Mouse (Mus musculus): ENCODE data around the gene Qk. TPM values are rescaled to one million over a fixed set of nuclear protein-coding genes. Genes with fewer than 3 reads are reported as not detected.

The Qk gene
- 43.7 and 49.3 TPM in 2 replicates for polyA plus RNA-seq (2014; fragmentation: Nextera tagmentation; extraction: Ambion mirVana)

GRCm38 (mm10) chr17:10319685-10320455 is at the start of gene Qk:
Gene Qk, minus strand, starts transcription at chr17:10319854.
- Histone ChIP-seq H3K9me3 (ENCODE audit: control insufficient read depth, low read length) (no peaks in the 10 kb centered on the region), H3K36me3 (ENCODE audit: control insufficient read depth, insufficient read depth, low read length) (no peaks in the 10 kb centered on the region), H3K27ac (ENCODE audit: low read depth, low read length) (peak within 1 kb of the TSS; percentile 98), H3K27me3 (ENCODE audit: control insufficient read depth, insufficient read depth, low read length) (no peaks in the 10 kb centered on the region), H3K4me2 (replicated peaks; ENCODE audit: low read depth, low read length) (peak within 1 kb of the TSS; percentile 61), H3K4me1 (ENCODE audit: control insufficient read depth, insufficient read depth, low read length) (peaks cover 24% of the 10 kb centered on the region; the same call in 1 of the 2 replicates), H3K9ac (ENCODE audit: low read depth, low read length) (peak within 1 kb of the TSS; percentile 98), H3K4me3 (ENCODE audit: low read length) (peak within 1 kb of the TSS; percentile 70)
- under 1% methylated on average over 72 of the region's 86 CpGs for WGBS
- peak; percentile 78 for ATAC-seq (ENCODE audit: low FRiP score, low TSS enrichment)

- no peak for ATAC-seq (ENCODE audit: low FRiP score, low TSS enrichment)
- WGBS, result 66% methylated on average over 5 of the region's 5 CpGs
- H3K27ac ChIP-seq (ENCODE audit: low read depth, low read length), result no peak overlapping the region
Measured at GRCm38 (mm10) chr17:10367044-10367443, 47.4 kb upstream of the Qk start.

GRCm38 (mm10) chr17:10366577-10366976 is 46.9 kb upstream of the Qk start:
- ATAC-seq (ENCODE audit: low FRiP score, low TSS enrichment), result no peak
- no peak overlapping the region for H3K4me3 ChIP-seq (ENCODE audit: low read length)
- H3K4me1 ChIP-seq (ENCODE audit: control insufficient read depth, insufficient read depth, low read length), result no peaks in the 10 kb centered on the region
- H3K27ac ChIP-seq (ENCODE audit: low read depth, low read length), result no peak overlapping the region
- no peaks in the 10 kb centered on the region for H3K9me3 ChIP-seq (ENCODE audit: control insufficient read depth, low read length)
- no peak overlapping the region for H3K9ac ChIP-seq (ENCODE audit: low read depth, low read length)
- no peaks in the 10 kb centered on the region for H3K36me3 ChIP-seq (ENCODE audit: control insufficient read depth, insufficient read depth, low read length)
- 90% methylated on average over 4 of the region's 4 CpGs for WGBS
- H3K4me2 ChIP-seq (replicated peaks; ENCODE audit: low read depth, low read length), result no peak overlapping the region
- H3K27me3 ChIP-seq (ENCODE audit: control insufficient read depth, insufficient read depth, low read length), result no peaks in the 10 kb centered on the region

More at GRCm38 (mm10) chr17:10367044-10367443, 47.4 kb upstream of the Qk start:
- Histone ChIP-seq H3K9ac (ENCODE audit: low read depth, low read length) (no peak overlapping the region), H3K27me3 (ENCODE audit: control insufficient read depth, insufficient read depth, low read length) (no peaks in the 10 kb centered on the region), H3K4me3 (ENCODE audit: low read length) (no peak overlapping the region), H3K36me3 (ENCODE audit: control insufficient read depth, insufficient read depth, low read length) (no peaks in the 10 kb centered on the region), H3K9me3 (ENCODE audit: control insufficient read depth, low read length) (no peaks in the 10 kb centered on the region), H3K4me1 (ENCODE audit: control insufficient read depth, insufficient read depth, low read length) (no peaks in the 10 kb centered on the region), H3K4me2 (replicated peaks; ENCODE audit: low read depth, low read length) (no peak overlapping the region)

- 69% methylated on average over 13 of the region's 13 CpGs for WGBS
- ATAC-seq (ENCODE audit: low FRiP score, low TSS enrichment), result no peak
- H3K9ac ChIP-seq (ENCODE audit: low read depth, low read length), result no peak overlapping the region
- H3K27ac ChIP-seq (ENCODE audit: low read depth, low read length), result no peak overlapping the region
- no peaks in the 10 kb centered on the region for H3K27me3 ChIP-seq (ENCODE audit: control insufficient read depth, insufficient read depth, low read length)
- no peak overlapping the region for H3K4me2 ChIP-seq (replicated peaks; ENCODE audit: low read depth, low read length)
- no peaks in the 10 kb centered on the region for H3K9me3 ChIP-seq (ENCODE audit: control insufficient read depth, low read length)
- H3K4me1 ChIP-seq (ENCODE audit: control insufficient read depth, insufficient read depth, low read length), result no peaks in the 10 kb centered on the region
- no peaks in the 10 kb centered on the region for H3K36me3 ChIP-seq (ENCODE audit: control insufficient read depth, insufficient read depth, low read length)
- H3K4me3 ChIP-seq (ENCODE audit: low read length), result no peak overlapping the region
Measured at GRCm38 (mm10) chr17:10365501-10366482, 46.1 kb upstream of the Qk start.

- Histone ChIP-seq H3K9me3 (ENCODE audit: control insufficient read depth, low read length) (no peaks in the 10 kb centered on the region), H3K27me3 (ENCODE audit: control insufficient read depth, insufficient read depth, low read length) (no peaks in the 10 kb centered on the region), H3K4me1 (ENCODE audit: control insufficient read depth, insufficient read depth, low read length) (no peaks in the 10 kb centered on the region), H3K36me3 (ENCODE audit: control insufficient read depth, insufficient read depth, low read length) (no peaks in the 10 kb centered on the region), H3K9ac (ENCODE audit: low read depth, low read length) (no peak overlapping the region), H3K27ac (ENCODE audit: low read depth, low read length) (no peak overlapping the region), H3K4me3 (ENCODE audit: low read length) (no peak overlapping the region), H3K4me2 (replicated peaks; ENCODE audit: low read depth, low read length) (no peak overlapping the region)
- 95% methylated on average over 3 of the region's 3 CpGs for WGBS
- no peak for ATAC-seq (ENCODE audit: low FRiP score, low TSS enrichment)
Measured at GRCm38 (mm10) chr17:10363151-10363550, 43.5 kb upstream of the Qk start.

- 91% methylated on average over 7 of the region's 7 CpGs for WGBS
- Histone ChIP-seq H3K4me1 (ENCODE audit: control insufficient read depth, insufficient read depth, low read length) (no peaks in the 10 kb centered on the region), H3K4me3 (ENCODE audit: low read length) (no peak overlapping the region), H3K27ac (ENCODE audit: low read depth, low read length) (no peak overlapping the region), H3K27me3 (ENCODE audit: control insufficient read depth, insufficient read depth, low read length) (no peaks in the 10 kb centered on the region), H3K9ac (ENCODE audit: low read depth, low read length) (no peak overlapping the region), H3K4me2 (replicated peaks; ENCODE audit: low read depth, low read length) (no peak overlapping the region), H3K9me3 (ENCODE audit: control insufficient read depth, low read length) (no peaks in the 10 kb centered on the region), H3K36me3 (ENCODE audit: control insufficient read depth, insufficient read depth, low read length) (no peaks in the 10 kb centered on the region)
- no peak for ATAC-seq (ENCODE audit: low FRiP score, low TSS enrichment)
Measured at GRCm38 (mm10) chr17:10361882-10362291, 42.2 kb upstream of the Qk start.

GRCm38 (mm10) chr17:10360738-10361137 is 41.1 kb upstream of the Qk start:
- Histone ChIP-seq H3K27me3 (ENCODE audit: control insufficient read depth, insufficient read depth, low read length) (no peaks in the 10 kb centered on the region), H3K4me1 (ENCODE audit: control insufficient read depth, insufficient read depth, low read length) (peaks cover 6% of the 10 kb centered on the region; the same call in 1 of the 2 replicates), H3K27ac (ENCODE audit: low read depth, low read length) (no peak overlapping the region), H3K9ac (ENCODE audit: low read depth, low read length) (no peak overlapping the region), H3K36me3 (ENCODE audit: control insufficient read depth, insufficient read depth, low read length) (no peaks in the 10 kb centered on the region), H3K9me3 (ENCODE audit: control insufficient read depth, low read length) (no peaks in the 10 kb centered on the region), H3K4me2 (replicated peaks; ENCODE audit: low read depth, low read length) (no peak overlapping the region), H3K4me3 (ENCODE audit: low read length) (no peak overlapping the region)
- WGBS, result 66% methylated on average over 4 of the region's 4 CpGs
- ATAC-seq (ENCODE audit: low FRiP score, low TSS enrichment), result no peak

GRCm38 (mm10) chr17:10359466-10359865 is 39.8 kb upstream of the Qk start:
- Histone ChIP-seq H3K9ac (ENCODE audit: low read depth, low read length) (no peak overlapping the region), H3K4me2 (replicated peaks; ENCODE audit: low read depth, low read length) (no peak overlapping the region), H3K36me3 (ENCODE audit: control insufficient read depth, insufficient read depth, low read length) (no peaks in the 10 kb centered on the region), H3K4me1 (ENCODE audit: control insufficient read depth, insufficient read depth, low read length) (peaks cover 9% of the 10 kb centered on the region; the same call in 1 of the 2 replicates), H3K9me3 (ENCODE audit: control insufficient read depth, low read length) (no peaks in the 10 kb centered on the region), H3K27ac (ENCODE audit: low read depth, low read length) (no peak overlapping the region), H3K27me3 (ENCODE audit: control insufficient read depth, insufficient read depth, low read length) (no peaks in the 10 kb centered on the region), H3K4me3 (ENCODE audit: low read length) (no peak overlapping the region)
- ATAC-seq (ENCODE audit: low FRiP score, low TSS enrichment), result no peak
- WGBS, result 70% methylated on average over 14 of the region's 14 CpGs
